Mouse (Mus musculus) heart, adult 18-20 months (tissue): Measurements from ENCODE around the gene Dock7. TPM values are rescaled to one million over a fixed set of nuclear protein-coding genes. Genes with fewer than 3 reads are reported as not detected.

Source experiments
- DNase-seq, 2 experiments: peaks; one replicate each; pipeline ENCODE4 v3.0.0; 2021 to 2022; ENCODE audit warnings: mixed read lengths in 1 of 2
- long read RNA-seq, 2 experiments: library from polyadenylated mRNA; stranded (forward); transcript quantifications; one replicate each; pipeline ENCODE4 v2.0.0; 2021
- total RNA-seq, 2 experiments: library from RNA; stranded (reverse); gene quantifications; 2 replicates each; pipeline ENCODE4 v1.2.3; 2021

Gene Dock7
- total RNA-seq = 10 to 100 TPM in 1 of 2 experiments, 1 to 10 TPM in 1; 9.0 to 11.3 TPM
- long read RNA-seq, experiment 1, partial matches to known transcripts = 0 of 1 reads
- long read RNA-seq, experiment 1, other reads (novel, unspliced or antisense) = 1 of 1 reads
- long read RNA-seq, experiment 2 = 0 reads

GRCm38 (mm10) chr4:99120211-99121122, at the start of gene Dock7:
TSS of gene Dock7 (minus strand) at chr4:99120915.
- peak; percentile 87 to 88 for DNase-seq

GRCm38 (mm10) chr4:99168869-99169268, 48.2 kb upstream of the Dock7 start:
- no peak for DNase-seq

GRCm38 (mm10) chr4:99163547-99163946, 42.8 kb upstream of the Dock7 start:
- peak; percentile 36 to 68 for DNase-seq

GRCm38 (mm10) chr4:99163001-99163400, 42.3 kb upstream of the Dock7 start:
- peak in 1 of 2 experiments; percentile 20 for DNase-seq

GRCm38 (mm10) chr4:99161457-99161971, 40.8 kb upstream of the Dock7 start:
- DNase-seq = peak; percentile 55

GRCm38 (mm10) chr4:99160899-99161298, 40.2 kb upstream of the Dock7 start:
- no peak for DNase-seq

GRCm38 (mm10) chr4:99160414-99160813, 39.7 kb upstream of the Dock7 start:
- no peak for DNase-seq

GRCm38 (mm10) chr4:99158495-99158894, 37.8 kb upstream of the Dock7 start:
- no peak for DNase-seq

GRCm38 (mm10) chr4:99156641-99157307, 36.1 kb upstream of the Dock7 start:
- no peak for DNase-seq

GRCm38 (mm10) chr4:99151885-99152558, 31.3 kb upstream of the Dock7 start:
- peak in 1 of 2 experiments; percentile 39 for DNase-seq

GRCm38 (mm10) chr4:99151434-99151833, 30.7 kb upstream of the Dock7 start:
- DNase-seq = no peak

- DNase-seq = no peak
Measured at GRCm38 (mm10) chr4:99143323-99143722, 22.6 kb upstream of the Dock7 start.

GRCm38 (mm10) chr4:99141578-99141977, 20.9 kb upstream of the Dock7 start:
- DNase-seq = no peak

GRCm38 (mm10) chr4:99141171-99141570, 20.5 kb upstream of the Dock7 start:
- DNase-seq = no peak

- DNase-seq = no peak
Measured at GRCm38 (mm10) chr4:99137986-99138641, 17.4 kb upstream of the Dock7 start.

GRCm38 (mm10) chr4:99134522-99134921, 13.8 kb upstream of the Dock7 start:
- DNase-seq = no peak

GRCm38 (mm10) chr4:99133326-99133725, 12.6 kb upstream of the Dock7 start:
- no peak for DNase-seq

GRCm38 (mm10) chr4:99132686-99133085, 12.0 kb upstream of the Dock7 start:
- DNase-seq = no peak

GRCm38 (mm10) chr4:99131227-99131653, 10.5 kb upstream of the Dock7 start:
- DNase-seq = no peak

- no peak for DNase-seq
Measured at GRCm38 (mm10) chr4:99123546-99123945, 2.8 kb upstream of the Dock7 start.

- no peak for DNase-seq
Measured at GRCm38 (mm10) chr4:99122786-99123185, 2.1 kb upstream of the Dock7 start.

- no peak for DNase-seq
Measured at GRCm38 (mm10) chr4:99122047-99122446, 1.3 kb upstream of the Dock7 start.
